Mouse (Mus musculus): Measurements from ENCODE around the gene Olfr1386. TPM values are rescaled to one million over a fixed set of nuclear protein-coding genes. Genes with fewer than 3 reads are reported as not detected.
"Not testable (repeated sequence)": the region's sequence is repeated elsewhere in the genome, so short reads cannot be mapped to it uniquely, and the experiment has no call there.

The Olfr1386 gene
- polyA plus RNA-seq (2012; rRNA removed) = not detected in 2 replicates

- not testable (repeated sequence) for H3K36me3 ChIP-seq (ENCODE audit: control insufficient read depth, insufficient read depth, low read length); H3K27ac ChIP-seq (ENCODE audit: insufficient read depth, low read depth, low read length); H3K27me3 ChIP-seq (replicated peaks; ENCODE audit: control insufficient read depth, insufficient read depth, low read length); DNase-seq; H3K4me3 ChIP-seq (ENCODE audit: insufficient read depth, low read depth, low read length); H3K4me1 ChIP-seq (ENCODE audit: control insufficient read depth, insufficient read depth, low read length)
- WGBS = 84% methylated on average over 3 of the region's 3 CpGs
These were observed at the start of gene Olfr1386 for GRCm38 (mm10) chr11:49464746-49465145. TSS of gene Olfr1386 (plus strand) at chr11:49465046.

GRCm38 (mm10) chr11:49422767-49423166 is 42.1 kb upstream of the Olfr1386 start, which contains the start of gene Olfr1389:
TSS of gene Olfr1389 (plus strand) at chr11:49423067.
- WGBS = 91% methylated on average over 2 of the region's 2 CpGs
- DNase-seq = no peak
- Histone ChIP-seq H3K4me3 (ENCODE audit: insufficient read depth, low read depth, low read length) (no peak within 1 kb of the TSS), H3K27me3 (replicated peaks; ENCODE audit: control insufficient read depth, insufficient read depth, low read length) (no peaks in the 10 kb centered on the region), H3K36me3 (ENCODE audit: control insufficient read depth, insufficient read depth, low read length) (no peaks in the 10 kb centered on the region), H3K27ac (ENCODE audit: insufficient read depth, low read depth, low read length) (no peak within 1 kb of the TSS), H3K4me1 (ENCODE audit: control insufficient read depth, insufficient read depth, low read length) (no peaks in the 10 kb centered on the region)
- no peak for TF ChIP-seq POLR2A (IDR thresholded peaks at IDR 0.05; ENCODE audit: low read depth, low read length)
- TF ChIP-seq CTCF (conservative IDR thresholded peaks at IDR 0.05; ENCODE audit: insufficient read depth, insufficient read length, low read depth, low read length) = no peak

- 90% methylated on average over 1 of the region's 1 CpGs for WGBS
- Histone ChIP-seq H3K4me1 (ENCODE audit: control insufficient read depth, insufficient read depth, low read length) (no peaks in the 10 kb centered on the region), H3K36me3 (ENCODE audit: control insufficient read depth, insufficient read depth, low read length) (no peaks in the 10 kb centered on the region), H3K27ac (ENCODE audit: insufficient read depth, low read depth, low read length) (no peak overlapping the region), H3K27me3 (replicated peaks; ENCODE audit: control insufficient read depth, insufficient read depth, low read length) (no peaks in the 10 kb centered on the region), H3K4me3 (ENCODE audit: insufficient read depth, low read depth, low read length) (no peak overlapping the region)
- TF ChIP-seq CTCF (conservative IDR thresholded peaks at IDR 0.05; ENCODE audit: insufficient read depth, insufficient read length, low read depth, low read length) (no peak), POLR2A (IDR thresholded peaks at IDR 0.05; ENCODE audit: low read depth, low read length) (no peak)
- no peak for DNase-seq
These were observed 39.5 kb upstream of the Olfr1386 start for GRCm38 (mm10) chr11:49425257-49425927.

GRCm38 (mm10) chr11:49429641-49430040 is 35.2 kb upstream of the Olfr1386 start:
- no peak for DNase-seq
- Histone ChIP-seq H3K4me1 (ENCODE audit: control insufficient read depth, insufficient read depth, low read length) (no peaks in the 10 kb centered on the region), H3K36me3 (ENCODE audit: control insufficient read depth, insufficient read depth, low read length) (no peaks in the 10 kb centered on the region), H3K4me3 (ENCODE audit: insufficient read depth, low read depth, low read length) (no peak overlapping the region), H3K27me3 (replicated peaks; ENCODE audit: control insufficient read depth, insufficient read depth, low read length) (no peaks in the 10 kb centered on the region), H3K27ac (ENCODE audit: insufficient read depth, low read depth, low read length) (no peak overlapping the region)
- WGBS = 84% methylated on average over 2 of the region's 2 CpGs
- TF ChIP-seq CTCF (conservative IDR thresholded peaks at IDR 0.05; ENCODE audit: insufficient read depth, insufficient read length, low read depth, low read length) = no peak
- TF ChIP-seq POLR2A (IDR thresholded peaks at IDR 0.05; ENCODE audit: low read depth, low read length) = no peak

GRCm38 (mm10) chr11:49436411-49436810 is 28.4 kb upstream of the Olfr1386 start, which contains the start of gene Olfr1388:
TSS of gene Olfr1388 (plus strand) at chr11:49436624.
- Histone ChIP-seq H3K27ac (ENCODE audit: insufficient read depth, low read depth, low read length) (no peak within 1 kb of the TSS), H3K36me3 (ENCODE audit: control insufficient read depth, insufficient read depth, low read length) (no peaks in the 10 kb centered on the region), H3K27me3 (replicated peaks; ENCODE audit: control insufficient read depth, insufficient read depth, low read length) (no peaks in the 10 kb centered on the region), H3K4me3 (ENCODE audit: insufficient read depth, low read depth, low read length) (no peak within 1 kb of the TSS), H3K4me1 (ENCODE audit: control insufficient read depth, insufficient read depth, low read length) (no peaks in the 10 kb centered on the region)
- TF ChIP-seq POLR2A (IDR thresholded peaks at IDR 0.05; ENCODE audit: low read depth, low read length) (no peak), CTCF (conservative IDR thresholded peaks at IDR 0.05; ENCODE audit: insufficient read depth, insufficient read length, low read depth, low read length) (no peak)
- DNase-seq = no peak
- WGBS = 51% methylated on average over 3 of the region's 3 CpGs

- TF ChIP-seq CTCF (conservative IDR thresholded peaks at IDR 0.05; ENCODE audit: insufficient read depth, insufficient read length, low read depth, low read length) = no peak
- no peak for TF ChIP-seq POLR2A (IDR thresholded peaks at IDR 0.05; ENCODE audit: low read depth, low read length)
- Histone ChIP-seq H3K4me1 (ENCODE audit: control insufficient read depth, insufficient read depth, low read length) (no peaks in the 10 kb centered on the region), H3K36me3 (ENCODE audit: control insufficient read depth, insufficient read depth, low read length) (no peaks in the 10 kb centered on the region), H3K4me3 (ENCODE audit: insufficient read depth, low read depth, low read length) (no peak within 1 kb of the TSS), H3K27me3 (replicated peaks; ENCODE audit: control insufficient read depth, insufficient read depth, low read length) (no peaks in the 10 kb centered on the region), H3K27ac (ENCODE audit: insufficient read depth, low read depth, low read length) (no peak within 1 kb of the TSS)
- DNase-seq = no peak
- 88% methylated on average over 1 of the region's 1 CpGs for WGBS
These were observed 9.8 kb upstream of the Olfr1386 start, which contains the start of gene Olfr1387 for GRCm38 (mm10) chr11:49455043-49455442. TSS of gene Olfr1387 (plus strand) at chr11:49455343.

- no peak for DNase-seq
- 27% methylated on average over 4 of the region's 4 CpGs for WGBS
- Histone ChIP-seq H3K27me3 (replicated peaks; ENCODE audit: control insufficient read depth, insufficient read depth, low read length) (no peaks in the 10 kb centered on the region), H3K36me3 (ENCODE audit: control insufficient read depth, insufficient read depth, low read length) (no peaks in the 10 kb centered on the region), H3K4me1 (ENCODE audit: control insufficient read depth, insufficient read depth, low read length) (no peaks in the 10 kb centered on the region), H3K27ac (ENCODE audit: insufficient read depth, low read depth, low read length) (no peak overlapping the region), H3K4me3 (ENCODE audit: insufficient read depth, low read depth, low read length) (no peak overlapping the region)
- TF ChIP-seq POLR2A (IDR thresholded peaks at IDR 0.05; ENCODE audit: low read depth, low read length) (no peak), CTCF (conservative IDR thresholded peaks at IDR 0.05; ENCODE audit: insufficient read depth, insufficient read length, low read depth, low read length) (no peak)
These were observed 21.1 kb downstream of the Olfr1386 start for GRCm38 (mm10) chr11:49485973-49486372.

- H3K4me3 ChIP-seq (ENCODE audit: insufficient read depth, low read depth, low read length); H3K36me3 ChIP-seq (ENCODE audit: control insufficient read depth, insufficient read depth, low read length); DNase-seq; H3K27me3 ChIP-seq (replicated peaks; ENCODE audit: control insufficient read depth, insufficient read depth, low read length); H3K27ac ChIP-seq (ENCODE audit: insufficient read depth, low read depth, low read length); H3K4me1 ChIP-seq (ENCODE audit: control insufficient read depth, insufficient read depth, low read length): not testable (repeated sequence)
- 82% methylated on average over 1 of the region's 1 CpGs for WGBS
These were observed 23.9 kb downstream of the Olfr1386 start, which contains the start of gene Olfr1385 for GRCm38 (mm10) chr11:49488770-49489169. TSS of gene Olfr1385 (plus strand) at chr11:49489070.

Measured in kidney, adult 2 months (tissue).